Mouse (Mus musculus): ENCODE results near the gene Fah. TPM values are rescaled to one million over a fixed set of nuclear protein-coding genes. Genes with fewer than 3 reads are reported as not detected.

Gene Fah
- total RNA-seq, 2 experiments from 2014 or later, result 42.2 to 66.4 TPM

GRCm38 (mm10) chr7:84594917-84595303 lies 11.6 kb downstream of the Fah start:
- DNase-seq, result no peak

GRCm38 (mm10) chr7:84594087-84594916 lies 12.2 kb downstream of the Fah start:
- peak in 1 of 2 experiments; percentile 33 for DNase-seq

- no peak for DNase-seq
Measured at GRCm38 (mm10) chr7:84591347-84591746, 15.2 kb downstream of the Fah start.

GRCm38 (mm10) chr7:84590622-84591021 lies 15.9 kb downstream of the Fah start:
- DNase-seq, result no peak

DNA sequence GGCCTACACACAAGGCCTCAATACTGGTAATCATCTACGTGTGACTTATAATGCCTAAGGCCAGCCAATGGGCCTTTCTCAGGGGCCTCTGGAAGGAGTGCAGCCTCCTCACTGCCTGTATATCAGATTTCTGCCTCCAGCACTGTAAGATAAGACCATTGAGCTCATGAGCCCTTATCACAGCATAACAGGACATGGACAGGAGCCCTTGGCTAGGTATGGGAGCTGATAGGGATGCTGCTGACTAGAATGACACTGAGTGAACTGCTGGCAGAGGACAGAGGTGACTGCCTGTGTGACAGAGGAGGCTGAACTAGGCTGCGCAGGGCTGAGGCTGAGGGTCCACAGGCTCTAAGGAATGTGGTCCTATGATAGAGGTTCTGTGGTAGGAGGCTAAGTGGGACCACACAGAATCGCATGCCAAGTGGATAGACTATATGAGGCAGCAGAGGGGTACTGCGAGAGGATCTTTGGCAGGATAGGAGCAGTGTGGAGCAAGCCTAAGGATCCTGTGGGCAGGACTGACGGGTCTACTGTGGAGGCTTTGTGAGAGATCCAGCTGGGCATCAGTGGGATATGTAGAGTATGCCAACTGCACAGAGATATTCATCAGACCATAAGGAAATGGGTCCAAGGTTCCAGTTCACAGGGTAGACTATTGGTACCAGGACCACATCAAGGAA lies 19.3 kb downstream of the Fah start:
- no peak for DNase-seq

DNA sequence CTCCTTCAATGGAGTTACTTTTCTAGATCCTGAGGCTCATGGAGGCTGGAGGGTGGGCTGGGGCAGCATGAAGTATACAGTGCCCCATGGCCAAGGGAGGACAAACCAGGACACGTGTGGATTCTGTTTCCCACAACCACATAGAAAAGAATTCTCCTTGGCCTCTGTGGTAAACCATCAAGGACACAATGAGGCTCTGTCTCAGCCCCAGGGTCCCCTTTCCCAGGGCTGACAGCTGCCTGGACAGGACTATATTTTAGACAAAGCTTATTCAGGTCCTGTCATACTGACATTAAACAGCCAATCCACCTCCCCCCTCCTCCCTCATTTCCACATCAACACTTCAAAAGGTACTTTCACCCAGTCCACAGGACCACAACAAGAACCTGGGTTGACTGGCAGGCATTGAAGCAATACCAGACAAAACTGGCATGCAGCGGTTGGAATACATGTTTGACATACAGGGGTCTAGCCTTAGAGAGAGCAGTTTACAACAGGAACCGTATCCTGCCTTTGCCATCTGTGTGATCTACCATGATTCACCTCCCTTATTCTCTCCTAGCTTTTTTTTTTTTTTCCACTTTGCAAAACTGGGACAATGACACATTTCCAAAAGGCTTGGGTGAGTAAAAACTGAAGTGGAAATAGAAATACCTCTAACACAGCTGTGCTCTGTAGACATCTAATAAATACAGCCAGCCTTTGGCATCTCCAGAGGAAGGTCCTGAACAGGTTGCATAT lies 20.0 kb downstream of the Fah start:
- DNase-seq, result no peak

- no peak for DNase-seq
Measured at GRCm38 (mm10) chr7:84585086-84585485, 21.4 kb downstream of the Fah start.

GRCm38 (mm10) chr7:84579769-84580168 lies 26.8 kb downstream of the Fah start:
- no peak for DNase-seq

GRCm38 (mm10) chr7:84578841-84579240 lies 27.7 kb downstream of the Fah start:
- no peak for DNase-seq

DNA sequence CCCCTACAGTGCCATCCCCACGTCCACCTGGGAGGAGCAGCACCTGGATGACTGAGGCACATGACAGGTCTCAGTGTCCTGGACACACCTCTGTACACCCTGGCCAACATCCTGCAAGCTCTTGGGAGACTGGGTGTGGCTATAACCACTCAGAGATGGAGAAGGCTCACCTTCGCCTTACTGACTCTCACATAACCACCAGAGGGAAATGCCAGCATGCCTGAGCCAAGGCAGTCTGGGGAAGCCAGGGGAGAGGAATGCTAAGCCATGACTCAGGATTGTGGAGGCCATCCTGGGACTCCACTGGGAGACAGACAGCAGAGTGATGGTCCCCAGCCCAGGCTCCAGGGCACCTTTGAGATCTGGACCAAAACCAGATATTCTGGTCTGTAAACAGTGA lies 29.5 kb downstream of the Fah start:
- no peak for DNase-seq

GRCm38 (mm10) chr7:84566200-84566599 lies 40.3 kb downstream of the Fah start:
- no peak for DNase-seq

DNA sequence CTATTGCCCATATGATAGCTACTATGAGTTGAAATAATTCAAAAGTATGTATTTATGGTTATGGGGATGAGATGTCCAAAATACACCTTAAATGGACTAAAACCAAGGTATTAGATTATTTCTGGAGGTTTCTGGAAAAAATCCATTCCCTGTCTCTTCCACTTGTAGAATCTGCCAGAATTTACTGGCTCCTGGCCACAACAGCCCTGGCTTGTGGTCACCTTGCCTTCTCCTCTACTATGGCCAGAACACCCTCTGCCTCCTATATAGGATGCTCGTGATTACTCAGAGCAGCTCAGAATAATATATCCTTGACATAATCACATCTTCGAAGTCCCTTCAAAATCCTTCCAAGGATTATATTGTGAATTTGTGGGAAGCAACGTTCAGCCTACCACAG lies 42.3 kb downstream of the Fah start:
- no peak for DNase-seq

DNA sequence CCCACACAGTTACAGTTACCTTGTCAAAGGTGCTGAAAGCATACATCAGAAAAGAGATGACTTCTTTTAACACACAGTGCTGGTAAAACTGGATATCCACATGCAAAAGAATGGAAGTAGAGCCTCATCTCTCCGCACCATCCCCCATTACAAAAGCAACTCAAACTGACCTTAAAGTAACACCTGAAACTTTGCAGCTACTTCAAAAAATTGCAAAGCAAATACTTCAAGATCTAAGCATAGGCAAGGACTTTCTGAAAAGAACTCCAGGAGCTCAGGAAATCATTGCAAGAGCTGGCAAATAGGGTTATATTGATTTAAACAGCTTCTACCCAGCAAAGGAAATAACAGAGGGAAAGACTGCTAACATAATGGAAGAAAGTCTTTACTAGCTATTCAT lies 46.0 kb downstream of the Fah start:
- no peak for DNase-seq

DNA sequence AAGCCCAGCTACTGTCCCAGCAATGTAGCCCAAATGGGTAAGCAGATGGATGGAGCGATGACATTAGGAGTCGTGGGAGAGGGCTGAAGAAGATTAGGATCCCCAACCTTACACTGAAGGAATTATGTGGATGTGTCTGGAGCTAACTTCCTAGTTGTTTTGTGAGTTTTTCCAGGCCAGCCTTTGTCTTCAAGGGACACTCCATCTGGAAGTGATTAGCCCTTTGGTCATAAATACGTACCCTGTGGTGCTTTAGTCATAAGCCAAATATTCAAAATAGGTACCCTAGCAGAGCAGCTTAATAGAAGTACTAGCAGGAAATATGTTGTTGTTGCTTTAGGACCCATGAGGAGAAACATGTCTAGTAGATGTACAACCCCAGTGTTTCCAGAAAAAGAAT lies 49.2 kb downstream of the Fah start:
- no peak for DNase-seq

DNA sequence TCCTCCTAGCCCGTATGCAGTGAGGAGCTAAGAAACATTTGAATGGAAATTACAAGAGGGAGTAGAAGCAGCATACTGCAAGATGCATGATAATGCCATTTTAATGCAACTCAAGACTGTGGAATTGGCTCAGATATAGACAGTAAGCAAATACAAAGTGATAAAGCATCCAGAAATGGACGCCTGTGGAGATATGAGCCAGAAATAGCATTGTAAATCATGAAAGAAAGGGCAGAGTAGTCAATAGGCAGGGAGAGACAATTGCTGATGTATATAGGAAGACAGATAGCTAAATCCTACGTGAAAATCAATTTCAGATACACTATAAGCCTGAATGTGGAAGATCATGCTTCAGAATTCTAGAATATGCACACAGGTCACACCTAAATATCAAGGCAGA lies 51.2 kb downstream of the Fah start:
- DNase-seq, result no peak

- no peak for DNase-seq
Measured at GRCm38 (mm10) chr7:84551472-84551871, 55.0 kb downstream of the Fah start.

DNA sequence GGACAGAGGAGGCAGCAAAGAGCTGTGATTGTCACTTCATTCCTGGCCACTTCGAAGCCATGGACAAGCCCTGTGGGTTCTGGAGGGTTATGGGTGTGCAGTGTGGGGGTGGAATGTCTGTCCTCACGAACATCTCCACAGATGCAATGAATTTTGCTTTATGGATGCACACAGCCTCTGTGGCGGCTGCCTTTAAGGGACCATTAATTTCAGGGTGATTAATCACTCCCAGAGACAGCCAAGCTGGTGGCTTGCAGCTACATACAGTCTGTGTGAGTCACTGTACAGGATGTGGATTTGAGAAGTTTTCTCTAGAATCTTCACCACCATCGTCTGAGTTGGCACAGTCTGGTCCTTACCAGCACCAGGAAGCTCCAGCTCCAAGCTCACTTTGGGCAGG lies 59.9 kb downstream of the Fah start:
- no peak for DNase-seq

DNA sequence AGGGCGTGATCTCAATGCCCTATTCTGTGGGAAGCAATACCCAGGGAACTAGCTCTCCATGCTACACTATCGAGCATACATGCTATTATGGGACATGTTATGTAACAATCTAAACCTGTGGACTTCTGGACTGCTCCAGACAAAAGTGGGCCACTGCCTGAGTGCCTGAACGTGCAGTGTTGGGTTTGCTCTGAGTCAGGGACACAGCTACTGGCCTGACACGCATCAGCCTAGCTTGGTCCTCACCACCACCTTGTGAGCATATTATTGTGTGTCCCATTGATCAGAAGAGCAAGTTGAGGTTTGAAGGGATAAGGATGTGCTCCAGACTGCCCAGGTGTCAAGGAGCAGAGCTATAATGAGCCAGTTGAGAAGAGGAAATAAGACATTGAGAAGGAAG lies 61.6 kb downstream of the Fah start:
- DNase-seq, result no peak

Other genes with a start within 250 kb of the Fah start
- 10 to 100 TPM; 24.0 to 27.3 TPM for gene Arnt2, start 196.5 kb downstream of the Fah start, total RNA-seq (2021)
- 10 to 100 TPM; 26.1 to 34.7 TPM for gene Gm2115, start 77.8 kb downstream of the Fah start, total RNA-seq (2021)
- gene Zfand6, start 83.2 kb upstream of the Fah start, total RNA-seq (2021), result 100 to 1,000 TPM; 117 to 122 TPM
- not detected for gene Olfr291, start 246.8 kb upstream of the Fah start, total RNA-seq (2021)

Data from adrenal gland, postnatal 36 days (tissue).